Mouse (Mus musculus) thymus, adult 2 months (tissue): ENCODE data around the gene Aig1.

ENCODE experiments used
- CTCF ChIP-seq: fragments of 200-500 bp; IDR thresholded peaks from 2 replicates; pipeline ENCODE4 v1.5.1; 2012; ENCODE audit warnings: mild to moderate bottlenecking, control low read depth, low read length, moderate library complexity, borderline replicate concordance; ENCODE audit not compliant: control insufficient read depth, poor library complexity, insufficient read depth; ENCODE audit errors: extremely low read depth
- POLR2A ChIP-seq: fragments of 200-500 bp; IDR thresholded peaks from 2 replicates; pipeline ENCODE4 v1.6.1; 2012; ENCODE audit warnings: mild to moderate bottlenecking, low read length, control low read depth, moderate library complexity; ENCODE audit not compliant: control insufficient read depth, poor library complexity, insufficient read depth; ENCODE audit errors: extremely low read depth

DNA sequence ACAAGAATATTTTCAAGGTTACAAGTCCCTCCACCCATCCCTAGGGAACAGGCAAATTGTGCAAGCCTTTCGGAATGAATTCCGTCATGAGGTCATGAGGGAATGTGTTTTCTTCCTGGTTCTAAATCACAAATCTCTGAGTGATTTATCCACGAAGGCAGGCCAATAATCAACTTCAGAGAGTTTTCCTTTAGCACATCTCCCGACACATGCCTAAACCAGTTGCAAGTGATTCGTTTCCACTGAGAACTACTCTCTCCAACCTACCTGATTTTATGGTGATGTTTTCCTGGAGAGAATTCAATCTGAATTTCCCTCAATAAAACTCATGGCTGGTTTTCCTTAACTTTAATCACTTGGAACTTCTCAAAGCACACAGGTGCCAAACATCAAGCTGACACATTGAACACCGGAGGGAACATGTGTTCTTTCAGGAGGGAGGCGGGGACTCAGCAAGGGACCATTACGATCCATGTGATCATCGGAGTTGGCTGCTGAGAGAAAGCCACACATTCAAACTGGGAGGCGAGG lies 201.5 kb downstream of the Aig1 start:
- TF ChIP-seq POLR2A: no peak
- no peak for TF ChIP-seq CTCF
